Mouse (Mus musculus): Measurements from ENCODE around the gene Cops8. TPM values are rescaled to one million over a fixed set of nuclear protein-coding genes. Genes with fewer than 3 reads are reported as not detected.

Gene Cops8
- polyA plus RNA-seq (2021; fragmentation: Nextera tagmentation) = 114 and 123 TPM in 2 replicates
- long read RNA-seq, experiment 1, transcript Cops8-201 (8 exons, 2,287 nt) = major isoform, 312 of 344 reads
- long read RNA-seq, experiment 1, partial matches to known transcripts = 10 of 344 reads
- long read RNA-seq, experiment 1, other reads (novel, unspliced or antisense) = 22 of 344 reads
- long read RNA-seq, experiment 2, transcript Cops8-201 (8 exons, 2,287 nt) = major isoform, 830 of 871 reads
- long read RNA-seq, experiment 2, partial matches to known transcripts = 4 of 871 reads
- long read RNA-seq, experiment 2, other reads (novel, unspliced or antisense) = 37 of 871 reads

GRCm38 (mm10) chr1:90602759-90603560 lies at the start of gene Cops8:
Gene Cops8 (plus strand): TSS chr1:90602981.

Other genes starting within 250 kb of the Cops8 start
- gene Col6a3, start 241.0 kb downstream of the Cops8 start, polyA plus RNA-seq (2021; fragmentation: Nextera tagmentation) = 0.54 and 0.60 TPM in 2 replicates

All from layer of hippocampus, adult 6 months (tissue).